Mouse (Mus musculus) midbrain, embryonic 15.5 days (tissue): ENCODE measurements around the gene Dedd2. TPM values are rescaled to one million over a fixed set of nuclear protein-coding genes. Genes with fewer than 3 reads are reported as not detected.

ENCODE experiments used
- ATAC-seq: fragments of 200-750 bp; cut with Nextera tagmentation; replicated peaks from 2 replicates; pipeline ENCODE4 v1.8.0; 2017; ENCODE audit warnings: moderate TSS enrichment
- H3K27ac ChIP-seq: fragments of 300-500 bp; sonication (generic); 2 replicates; pipeline ENCODE4 v1.5.1; 2015; ENCODE audit warnings: mild to moderate bottlenecking, inconsistent platforms
- H3K27me3 ChIP-seq: fragments of 300-500 bp; sonication (generic); replicated peaks from 2 replicates; pipeline ENCODE4 v1.6.1; 2015; ENCODE audit warnings: inconsistent platforms
- H3K36me3 ChIP-seq: fragments of 300-500 bp; sonication (generic); replicated peaks from 2 replicates; pipeline ENCODE4 v1.6.1; 2015; ENCODE audit warnings: inconsistent platforms
- H3K4me1 ChIP-seq: fragments of 300-500 bp; sonication (generic); 2 replicates; pipeline ENCODE4 v1.6.1; 2015; ENCODE audit warnings: inconsistent platforms
- H3K4me2 ChIP-seq: fragments of 300-500 bp; sonication (generic); 2 replicates; pipeline ENCODE4 v1.6.1; 2015; ENCODE audit warnings: inconsistent platforms, mild to moderate bottlenecking, moderate library complexity
- H3K4me3 ChIP-seq: fragments of 300-500 bp; sonication (generic); 2 replicates; pipeline ENCODE4 v1.5.1; 2015; ENCODE audit warnings: mild to moderate bottlenecking, inconsistent platforms
- H3K9ac ChIP-seq: fragments of 300-500 bp; sonication (generic); 2 replicates; pipeline ENCODE4 v1.6.1; 2015; ENCODE audit warnings: mild to moderate bottlenecking, inconsistent platforms
- H3K9me3 ChIP-seq: fragments of 300-500 bp; sonication (generic); 2 replicates; pipeline ENCODE4 v1.6.1; 2016; ENCODE audit warnings: inconsistent platforms
- WGBS: fragments of 180-500 bp; shearing (Covaris S2); methylation state at CpG from one replicate; pipeline ENCODE4 v1.1.7; 2015; ENCODE audit warnings: mixed read lengths; 5-methylcytosine and 5-hydroxymethylcytosine counted together
- polyA plus RNA-seq: library from polyadenylated mRNA; unstranded; fragments of >200 nt; fragmentation: Nextera tagmentation; extraction: Ambion mirVana; gene quantifications from 2 replicates; pipeline ENCODE4 v1.2.1, GENCODE M21; 2015

Gene Dedd2
- polyA plus RNA-seq, 1 experiment from 2014 or later = 18.7 TPM

- no peak overlapping the region for H3K27ac ChIP-seq
- H3K36me3 ChIP-seq = no peaks in the 10 kb centered on the region
- WGBS = 31% methylated on average over 2 of the region's 2 CpGs
- ATAC-seq = no peak
- H3K9me3 ChIP-seq = no peaks in the 10 kb centered on the region
- H3K27me3 ChIP-seq = no peaks in the 10 kb centered on the region
- H3K4me1 ChIP-seq = peaks cover 26% of the 10 kb centered on the region
- H3K9ac ChIP-seq = no peak overlapping the region
- H3K4me3 ChIP-seq = no peak overlapping the region
- no peak overlapping the region for H3K4me2 ChIP-seq
Measured at GRCm38 (mm10) chr7:25241062-25241461, 20.6 kb upstream of the Dedd2 start.

DNA sequence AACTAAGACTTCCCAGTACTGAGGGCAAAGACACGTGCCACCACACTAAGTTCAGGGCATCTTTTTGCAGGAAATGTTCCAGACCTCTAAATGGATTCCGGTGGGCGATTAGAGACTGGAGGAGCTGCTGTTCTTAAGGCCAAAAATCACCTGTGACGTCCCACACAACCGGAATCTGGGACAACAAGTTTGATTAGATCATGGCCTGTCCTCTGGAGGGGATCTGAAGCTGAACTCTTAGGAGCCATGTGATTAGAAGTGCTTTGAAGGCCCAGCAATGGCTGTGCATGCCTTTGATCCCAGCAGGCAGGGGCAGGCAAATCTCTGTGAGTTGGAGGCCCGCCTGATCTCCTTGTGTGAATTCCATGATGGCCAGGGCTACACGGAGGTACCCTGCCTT lies 20.2 kb upstream of the Dedd2 start:
- Histone ChIP-seq H3K4me3 (no peak overlapping the region), H3K27ac (no peak overlapping the region), H3K4me1 (peaks cover 26% of the 10 kb centered on the region), H3K27me3 (no peaks in the 10 kb centered on the region), H3K4me2 (no peak overlapping the region), H3K9me3 (no peaks in the 10 kb centered on the region), H3K9ac (no peak overlapping the region), H3K36me3 (no peaks in the 10 kb centered on the region)
- 59% methylated on average over 7 of the region's 7 CpGs for WGBS
- no peak for ATAC-seq

GRCm38 (mm10) chr7:25238829-25239623 lies 18.6 kb upstream of the Dedd2 start:
- H3K9me3 ChIP-seq = no peaks in the 10 kb centered on the region
- peak overlapping the region; percentile 92 for H3K4me3 ChIP-seq
- peak; percentile 58 for ATAC-seq
- peak overlapping the region; percentile 76 for H3K4me2 ChIP-seq
- WGBS = 4% methylated on average over 30 of the region's 30 CpGs
- H3K36me3 ChIP-seq = 0 out of 2 replicates have a peak, but pooled peaks cover 7% of the 10 kb centered on the region
- peak overlapping the region; percentile 85 for H3K27ac ChIP-seq
- no peaks in the 10 kb centered on the region for H3K27me3 ChIP-seq
- peaks cover 40% of the 10 kb centered on the region for H3K4me1 ChIP-seq
- peak overlapping the region; percentile 15; the same call in 1 of the 2 replicates for H3K9ac ChIP-seq

DNA sequence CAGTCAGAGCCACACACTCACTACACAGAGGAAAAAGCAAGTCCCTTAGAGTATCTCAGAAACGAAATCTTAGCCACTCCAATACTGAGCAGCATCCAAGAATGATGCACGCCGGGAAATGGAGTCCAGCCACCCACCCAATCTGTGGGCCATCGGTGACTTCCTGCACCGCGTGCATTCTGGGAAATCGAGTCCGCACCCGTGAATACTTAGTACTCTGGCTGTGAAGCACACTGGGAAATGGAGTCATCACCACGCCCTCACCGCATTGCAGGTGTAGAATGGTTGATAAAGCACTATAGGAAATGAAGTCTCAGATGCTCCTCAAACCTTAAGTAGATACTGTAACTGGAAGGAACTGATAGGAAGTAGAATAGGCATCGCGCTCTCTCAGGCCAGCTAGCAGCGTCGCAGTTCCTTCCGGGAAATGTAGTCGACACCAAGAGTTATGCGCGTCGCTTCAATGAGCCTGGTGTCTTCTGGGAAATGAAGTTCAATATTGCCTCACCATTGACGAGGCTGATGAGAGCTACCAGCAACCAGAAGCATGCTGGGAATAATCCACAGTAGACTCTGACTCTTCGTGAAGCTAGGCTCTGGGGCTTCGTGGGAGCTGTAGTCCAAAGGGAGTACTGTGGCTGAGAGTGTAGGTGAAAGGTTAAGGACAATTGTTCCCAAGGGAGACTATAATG lies 17.7 kb upstream of the Dedd2 start:
- under 1% methylated on average over 23 of the region's 23 CpGs for WGBS
- H3K27me3 ChIP-seq = no peaks in the 10 kb centered on the region
- peak; percentile 93 for ATAC-seq

GRCm38 (mm10) chr7:25237249-25238014 lies 17.0 kb upstream of the Dedd2 start, which contains the start of gene Gsk3a:
TSS of gene Gsk3a (minus strand) at chr7:25237851.
- Histone ChIP-seq H3K27ac (peak within 1 kb of the TSS; percentile 85), H3K4me2 (peak within 1 kb of the TSS; percentile 76), H3K4me3 (peak within 1 kb of the TSS; percentile 92), H3K9ac (peak within 1 kb of the TSS; percentile 98), H3K4me1 (peaks cover 40% of the 10 kb centered on the region), H3K9me3 (no peaks in the 10 kb centered on the region), H3K36me3 (peaks cover 19% of the 10 kb centered on the region; the same call in 1 of the 2 replicates), H3K27me3 (no peaks in the 10 kb centered on the region)
- under 1% methylated on average over 75 of the region's 76 CpGs for WGBS
- ATAC-seq = peak; percentile 90

More for the DNA sequence above, 17.7 kb upstream of the Dedd2 start:
- H3K9me3 ChIP-seq = no peaks in the 10 kb centered on the region
- peak overlapping the region; percentile 92 for H3K4me3 ChIP-seq
- peak overlapping the region; percentile 85 for H3K27ac ChIP-seq
- peak overlapping the region; percentile 98; the same call in 1 of the 2 replicates for H3K9ac ChIP-seq
- peaks cover 40% of the 10 kb centered on the region for H3K4me1 ChIP-seq
- H3K36me3 ChIP-seq = peaks cover 12% of the 10 kb centered on the region; the same call in 1 of the 2 replicates
- H3K4me2 ChIP-seq = peak overlapping the region; percentile 76

GRCm38 (mm10) chr7:25235526-25235925 lies 15.1 kb upstream of the Dedd2 start:
- Histone ChIP-seq H3K9me3 (no peaks in the 10 kb centered on the region), H3K27ac (no peak overlapping the region), H3K9ac (no peak overlapping the region; the same call in 1 of the 2 replicates), H3K36me3 (peaks cover 37% of the 10 kb centered on the region), H3K4me2 (no peak overlapping the region), H3K4me1 (peaks cover 40% of the 10 kb centered on the region), H3K27me3 (no peaks in the 10 kb centered on the region), H3K4me3 (0 out of 2 replicates have a peak overlapping the region, but pooled peaks have one; percentile 3)
- WGBS = 92% methylated on average over 5 of the region's 5 CpGs
- no peak for ATAC-seq

DNA sequence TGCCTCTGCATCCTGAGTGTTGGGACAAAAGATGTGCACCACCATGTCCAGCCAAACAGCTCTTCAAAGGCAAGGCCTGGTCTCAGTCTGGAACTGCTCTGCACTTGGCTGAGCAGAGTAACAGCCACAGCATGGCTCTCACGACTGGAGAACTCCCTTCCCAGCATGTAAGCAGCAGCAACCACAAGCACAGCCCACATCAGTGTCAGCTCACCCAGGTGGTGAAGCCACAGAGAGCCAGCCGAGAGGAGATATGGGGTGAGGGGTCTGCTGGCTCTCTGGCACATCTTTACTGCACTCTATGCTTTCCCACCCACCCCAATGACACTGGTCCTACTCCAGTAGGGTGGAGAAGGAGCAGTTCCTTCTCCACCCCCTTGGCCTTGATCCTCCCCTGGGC lies 12.6 kb upstream of the Dedd2 start:
- peaks cover 28% of the 10 kb centered on the region for H3K4me1 ChIP-seq

DNA sequence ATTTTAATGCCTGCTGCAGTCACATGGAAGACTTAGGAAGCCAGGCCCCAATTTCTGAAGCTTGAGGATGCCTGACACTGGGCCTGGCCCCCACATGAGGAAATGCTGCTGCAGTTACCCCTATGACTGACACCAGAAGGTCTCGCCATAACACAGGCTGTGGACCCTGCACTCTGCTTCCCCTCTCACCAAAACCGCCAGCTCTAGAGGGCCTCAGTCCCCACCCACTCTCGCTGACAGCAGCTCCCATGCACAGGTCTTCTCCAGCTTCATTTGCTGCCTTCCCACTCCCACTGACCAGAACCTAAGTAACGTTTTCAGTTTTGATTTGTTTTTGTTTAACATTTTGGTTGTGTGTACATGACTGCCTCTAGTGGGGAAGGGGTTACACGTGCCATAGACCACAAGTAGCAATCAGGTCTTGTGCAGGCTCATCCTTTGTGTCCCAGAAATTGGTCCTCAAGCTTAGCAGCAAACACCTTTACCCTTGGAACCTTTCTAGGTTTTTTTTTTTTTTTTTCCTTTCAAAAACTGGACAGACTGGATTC lies 11.8 kb upstream of the Dedd2 start:
- Histone ChIP-seq H3K36me3 (peaks cover 58% of the 10 kb centered on the region), H3K27me3 (no peaks in the 10 kb centered on the region), H3K9ac (no peak overlapping the region), H3K4me1 (peaks cover 28% of the 10 kb centered on the region), H3K27ac (no peak overlapping the region), H3K9me3 (no peaks in the 10 kb centered on the region), H3K4me2 (no peak overlapping the region), H3K4me3 (no peak overlapping the region)
- WGBS = 60% methylated on average over 5 of the region's 5 CpGs
- no peak for ATAC-seq

More for the DNA sequence above, 12.6 kb upstream of the Dedd2 start:
- no peak for ATAC-seq
- no peak overlapping the region for H3K4me3 ChIP-seq
- 83% methylated on average over 2 of the region's 2 CpGs for WGBS
- H3K4me2 ChIP-seq = no peak overlapping the region
- H3K36me3 ChIP-seq = peaks cover 54% of the 10 kb centered on the region
- no peaks in the 10 kb centered on the region for H3K9me3 ChIP-seq
- no peak overlapping the region for H3K9ac ChIP-seq
- H3K27me3 ChIP-seq = no peaks in the 10 kb centered on the region
- H3K27ac ChIP-seq = no peak overlapping the region

GRCm38 (mm10) chr7:25230690-25231285 lies 10.4 kb upstream of the Dedd2 start:
- H3K36me3 ChIP-seq = peaks cover 71% of the 10 kb centered on the region
- 92% methylated on average over 9 of the region's 9 CpGs for WGBS
- H3K27ac ChIP-seq = no peak overlapping the region
- H3K27me3 ChIP-seq = no peaks in the 10 kb centered on the region
- H3K9me3 ChIP-seq = no peaks in the 10 kb centered on the region
- no peak for ATAC-seq
- H3K9ac ChIP-seq = no peak overlapping the region
- peaks cover 15% of the 10 kb centered on the region for H3K4me1 ChIP-seq
- H3K4me2 ChIP-seq = no peak overlapping the region
- no peak overlapping the region for H3K4me3 ChIP-seq

- Histone ChIP-seq H3K4me1 (no peaks in the 10 kb centered on the region), H3K36me3 (peaks cover 66% of the 10 kb centered on the region), H3K4me3 (no peak overlapping the region), H3K27ac (no peak overlapping the region), H3K4me2 (no peak overlapping the region), H3K27me3 (no peaks in the 10 kb centered on the region), H3K9ac (no peak overlapping the region), H3K9me3 (no peaks in the 10 kb centered on the region)
- ATAC-seq = no peak
- WGBS = 91% methylated on average over 1 of the region's 1 CpGs
Measured at GRCm38 (mm10) chr7:25227523-25228300, 7.3 kb upstream of the Dedd2 start.
